Mouse (Mus musculus) heart, adult 2 months (tissue): ENCODE measurements around the gene Tk1.

ENCODE experiments used
- EP300 ChIP-seq: fragments of 200-500 bp; IDR thresholded peaks from 2 replicates; pipeline ENCODE4 v1.6.1; 2011; ENCODE audit warnings: low read depth, low read length, control low read depth; ENCODE audit not compliant: insufficient read depth
- POLR2A ChIP-seq: fragments of 200-500 bp; IDR thresholded peaks from 2 replicates; pipeline ENCODE4 v1.6.1; 2011; ENCODE audit warnings: mild to moderate bottlenecking, low read depth, low read length, control low read depth; ENCODE audit not compliant: insufficient read depth

DNA sequence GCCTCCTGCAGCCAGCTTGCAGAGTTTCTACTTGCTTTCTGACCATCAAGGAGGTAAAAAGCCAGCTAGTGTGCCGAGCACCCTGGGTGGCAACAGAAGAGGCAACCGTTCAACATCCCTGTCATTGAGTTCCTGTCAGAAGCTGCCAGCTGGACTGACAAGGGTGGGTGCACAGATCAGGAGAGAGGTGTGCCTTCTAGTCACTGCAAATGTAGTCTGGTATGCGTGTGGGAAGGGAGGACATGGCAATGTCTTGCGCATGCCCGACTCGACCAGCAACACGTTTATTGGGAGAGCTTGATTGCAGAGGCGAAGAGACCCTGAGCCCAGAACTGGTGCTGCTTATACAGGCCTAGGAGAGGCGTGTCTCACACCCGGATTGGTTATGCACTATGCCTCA, 31.6 kb upstream of the Tk1 start:
- TF ChIP-seq EP300 (no peak), POLR2A (no peak)
